Mouse (Mus musculus) C2C12 (cell line): ENCODE measurements around the gene Ctsa. TPM values are rescaled to one million over a fixed set of nuclear protein-coding genes. Genes with fewer than 3 reads are reported as not detected.
A peak's percentile ranks its signal among the peaks of the same experiment; 100 is the strongest.
"Not testable (repeated sequence)": the region's sequence is repeated elsewhere in the genome, so short reads cannot be mapped to it uniquely, and the experiment has no call there.

Experiments used
- H3K27me3 ChIP-seq: one replicate; pipeline ENCODE4 v1.6.1; 2011; ENCODE audit not compliant: control insufficient read depth, insufficient read depth, insufficient read length
- H3K36me3 ChIP-seq: one replicate; pipeline ENCODE4 v1.6.1; 2011; ENCODE audit not compliant: control insufficient read depth, insufficient read depth
- H3K4me3 ChIP-seq: one replicate; pipeline ENCODE4 v1.5.1; 2011; ENCODE audit warnings: mild to moderate bottlenecking, control low read depth; ENCODE audit not compliant: poor library complexity, insufficient read depth, severe bottlenecking
- H3K79me2 ChIP-seq: one replicate; pipeline ENCODE4 v1.6.1; 2011; ENCODE audit not compliant: control insufficient read depth, insufficient read depth
- H3K79me3 ChIP-seq: one replicate; pipeline ENCODE4 v1.6.1; 2011; ENCODE audit warnings: low read depth, control low read depth
- H3ac ChIP-seq: one replicate; pipeline ENCODE3; 2011; ENCODE audit warnings: low read depth; ENCODE audit not compliant: control insufficient read depth, insufficient read length
- CEBPB ChIP-seq: IDR thresholded peaks from one replicate; pipeline ENCODE4 v1.6.1; 2011; ENCODE audit warnings: low read depth, mild to moderate bottlenecking, control low read depth, moderate library complexity
- CTCF ChIP-seq: IDR thresholded peaks from one replicate; pipeline ENCODE4 v1.5.1; 2011; ENCODE audit not compliant: control insufficient read depth, insufficient read depth, insufficient read length
- FOSL1 ChIP-seq: IDR thresholded peaks from one replicate; pipeline ENCODE4 v1.8.0; 2011; ENCODE audit warnings: mild to moderate bottlenecking, low read length; ENCODE audit not compliant: poor library complexity, insufficient read depth, severe bottlenecking
- MAX ChIP-seq: IDR thresholded peaks from one replicate; pipeline ENCODE4 v1.6.1; 2011; ENCODE audit warnings: mild to moderate bottlenecking, control low read depth
- MYOD1 ChIP-seq: IDR thresholded peaks from one replicate; pipeline ENCODE4 v1.6.1; 2011; ENCODE audit warnings: low read depth; ENCODE audit not compliant: control insufficient read depth, insufficient read length
- MYOG ChIP-seq: IDR thresholded peaks from one replicate; pipeline ENCODE4 v1.6.1; 2011; ENCODE audit not compliant: control insufficient read depth, insufficient read length; ENCODE audit errors: extremely low read depth
- USF1 ChIP-seq: IDR thresholded peaks from one replicate; pipeline ENCODE4 v1.6.1; 2011; ENCODE audit warnings: low read depth, mild to moderate bottlenecking, control low read depth, moderate library complexity
- polyA plus RNA-seq: library from polyadenylated mRNA; unstranded; fragments of >200 nt; fragmentation: generic; extraction: Trizol; gene quantifications from one replicate; pipeline ENCODE4 v1.2.1, GENCODE M21; 2012; ENCODE audit warnings: missing spikeins

Gene Ctsa
- polyA plus RNA-seq, 1 experiment = 160 TPM

DNA sequence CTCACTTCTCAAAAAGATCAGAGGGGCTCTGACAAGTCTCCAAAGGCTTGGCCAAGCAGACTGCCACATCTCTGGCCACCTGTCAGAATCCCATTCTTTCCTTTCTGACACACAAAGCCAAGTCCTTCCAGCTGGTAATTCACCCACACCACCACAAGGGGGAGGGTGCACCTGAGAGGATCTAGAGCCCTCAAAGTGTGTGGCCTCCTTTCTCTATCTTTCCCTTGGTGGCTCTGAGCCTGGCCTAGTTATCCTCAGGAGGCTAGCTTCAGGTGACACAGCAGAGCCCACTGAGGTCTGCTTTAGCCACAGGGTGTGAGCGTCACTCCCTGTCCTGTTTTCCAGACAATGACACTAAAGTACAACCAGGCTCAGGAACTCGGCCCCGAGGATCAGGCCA, 39.4 kb upstream of the Ctsa start:
- Histone ChIP-seq H3ac (no peak overlapping the region), H3K36me3 (peaks cover 77% of the 10 kb centered on the region), H3K27me3 (no peaks in the 10 kb centered on the region), H3K79me2 (peaks cover 2% of the 10 kb centered on the region), H3K79me3 (no peaks in the 10 kb centered on the region), H3K4me3 (no peak overlapping the region)
- TF ChIP-seq CTCF = peak; percentile 3
- no peak for TF ChIP-seq MYOD1

DNA sequence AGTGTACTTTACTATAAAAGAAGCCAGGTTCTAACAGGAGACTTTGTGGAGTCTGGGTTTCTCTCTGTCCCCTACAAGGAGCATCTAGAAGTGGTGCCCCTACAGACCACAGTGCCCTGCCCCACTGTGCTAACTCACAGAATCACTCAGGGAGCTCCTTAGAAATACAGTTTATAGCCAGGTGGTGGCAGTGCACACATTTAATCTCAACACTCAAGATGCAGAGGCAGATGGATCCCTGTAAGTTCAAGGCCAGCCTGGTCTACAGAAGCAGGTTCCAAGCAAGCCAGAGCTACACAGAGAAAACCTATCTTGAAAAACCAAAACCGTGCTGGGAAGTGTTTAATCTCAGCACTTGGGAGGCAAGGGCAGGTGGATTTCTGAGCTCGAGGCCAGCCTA, 38.9 kb upstream of the Ctsa start:
- H3K79me2 ChIP-seq = no peaks in the 10 kb centered on the region
- TF ChIP-seq CTCF (no peak), FOSL1 (no peak), MYOD1 (no peak), MYOG (no peak), USF1 (no peak), CEBPB (no peak), MAX (no peak)
- H3K4me3 ChIP-seq = no peak overlapping the region
- H3K79me3 ChIP-seq = no peaks in the 10 kb centered on the region
- peaks cover 74% of the 10 kb centered on the region for H3K36me3 ChIP-seq
- H3K27me3 ChIP-seq = no peaks in the 10 kb centered on the region
- H3ac ChIP-seq = no peak overlapping the region

DNA sequence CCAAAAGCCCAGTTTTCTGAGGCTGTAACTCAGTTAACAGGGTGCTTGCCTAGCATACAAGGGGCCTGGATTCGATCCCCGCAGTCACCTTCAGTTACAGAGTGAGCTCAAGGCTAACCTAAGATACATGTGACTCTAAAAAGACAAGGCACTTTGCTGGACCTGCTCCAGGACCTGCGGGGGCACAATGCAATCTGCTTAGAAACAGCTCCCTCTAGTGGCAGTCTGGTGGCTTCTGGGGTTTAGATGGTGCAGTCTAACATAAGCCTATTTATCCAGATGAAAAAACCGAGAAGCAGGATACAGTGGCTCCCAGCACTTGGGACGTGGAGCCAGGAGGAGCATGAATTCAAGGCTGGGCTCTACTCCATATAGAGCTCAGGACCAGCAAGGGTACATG, 38.4 kb upstream of the Ctsa start:
- Histone ChIP-seq H3K79me2 (no peaks in the 10 kb centered on the region), H3K79me3 (no peaks in the 10 kb centered on the region), H3ac (no peak overlapping the region), H3K36me3 (peaks cover 74% of the 10 kb centered on the region), H3K27me3 (no peaks in the 10 kb centered on the region), H3K4me3 (no peak overlapping the region)
- TF ChIP-seq MAX = peak; percentile 42
- peak; percentile 56 for TF ChIP-seq CTCF
- TF ChIP-seq MYOD1 = no peak

DNA sequence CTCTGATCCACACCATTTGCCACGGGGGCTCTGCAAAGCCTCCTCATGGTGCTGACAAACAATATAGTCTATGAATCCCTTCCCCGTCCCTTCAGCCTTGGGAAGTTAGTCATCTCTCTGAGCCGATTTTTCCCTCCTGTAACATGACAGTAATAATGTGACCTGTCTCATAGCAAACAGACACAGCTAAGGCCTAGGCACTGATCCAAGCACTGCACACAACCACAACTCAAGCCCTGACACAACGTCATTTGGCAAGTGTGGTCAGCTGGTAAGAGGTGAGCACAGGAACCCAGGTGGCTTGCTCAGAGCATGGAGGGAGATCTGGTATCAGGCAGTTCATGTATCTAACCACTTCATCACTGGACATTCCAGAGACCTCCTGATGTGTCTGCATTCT, 36.8 kb upstream of the Ctsa start:
- H3K27me3 ChIP-seq = no peaks in the 10 kb centered on the region
- no peaks in the 10 kb centered on the region for H3K79me2 ChIP-seq
- TF ChIP-seq CTCF = no peak
- TF ChIP-seq CEBPB = no peak
- no peak for TF ChIP-seq MYOG
- TF ChIP-seq MYOD1 = no peak
- no peak for TF ChIP-seq USF1
- no peak for TF ChIP-seq FOSL1
- TF ChIP-seq MAX = no peak
- no peaks in the 10 kb centered on the region for H3K79me3 ChIP-seq
- H3K4me3 ChIP-seq = no peak overlapping the region
- no peak overlapping the region for H3ac ChIP-seq
- H3K36me3 ChIP-seq = peaks cover 74% of the 10 kb centered on the region

DNA sequence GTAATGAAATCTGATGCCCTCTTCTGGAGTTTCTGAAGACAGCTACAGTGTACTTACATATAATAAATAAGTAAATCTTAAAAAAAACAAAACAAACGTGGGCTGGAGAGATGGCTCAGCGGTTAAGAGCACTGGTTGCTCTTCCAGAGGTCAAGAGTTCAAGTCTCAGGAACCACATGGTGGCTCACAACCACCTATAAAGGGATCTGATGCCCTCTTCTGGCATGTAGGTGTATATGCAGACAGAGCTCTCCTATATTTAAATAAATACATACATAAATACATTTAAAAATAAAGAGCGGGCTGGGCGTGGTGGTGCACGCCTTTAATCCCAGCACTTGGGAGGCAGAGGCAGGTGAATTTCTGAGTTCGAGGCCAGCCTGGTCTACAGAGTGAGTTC, 34.1 kb upstream of the Ctsa start:
- H3K36me3 ChIP-seq = peaks cover 64% of the 10 kb centered on the region
- H3K79me3 ChIP-seq = peaks cover 11% of the 10 kb centered on the region
- H3ac ChIP-seq, H3K27me3 ChIP-seq, H3K4me3 ChIP-seq: not testable (repeated sequence)
- H3K79me2 ChIP-seq = peaks cover 24% of the 10 kb centered on the region

DNA sequence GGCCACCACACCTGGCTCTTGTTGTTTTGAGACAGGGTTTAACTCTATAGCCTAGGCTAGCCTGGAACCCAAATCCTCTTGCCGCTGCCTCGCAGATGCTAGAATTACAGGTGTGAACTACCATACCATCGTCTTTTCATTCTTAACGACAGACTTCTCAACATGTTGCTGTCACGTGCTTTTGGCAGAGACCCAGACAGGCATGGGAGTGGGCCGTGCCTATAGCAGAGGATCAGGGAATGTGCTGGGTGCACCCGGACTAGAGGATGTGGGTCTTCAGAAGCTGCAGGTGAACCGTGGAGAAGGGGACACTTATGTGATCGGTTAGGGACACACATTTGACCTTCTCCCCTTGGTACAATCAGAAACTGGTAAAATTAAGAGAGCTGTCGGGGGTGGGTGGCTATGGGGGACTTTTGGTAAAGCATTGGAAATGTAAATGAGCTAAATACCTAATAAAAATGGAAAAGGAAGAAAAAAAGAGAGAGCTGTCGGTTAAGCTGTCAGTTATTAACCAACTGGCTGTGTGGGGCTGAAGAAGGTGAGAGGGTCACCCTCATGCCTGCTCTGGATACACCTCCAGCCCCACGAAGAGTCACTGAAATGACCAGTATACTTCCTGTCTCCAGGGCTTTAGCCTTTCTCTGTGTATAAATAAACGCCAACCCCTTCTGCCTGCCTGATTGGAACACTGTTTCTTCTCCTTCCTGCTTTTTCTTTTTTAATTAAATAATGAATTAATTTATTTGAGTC, 32.2 kb upstream of the Ctsa start:
- Histone ChIP-seq H3K79me2 (peaks cover 35% of the 10 kb centered on the region), H3ac (no peak overlapping the region), H3K27me3 (no peaks in the 10 kb centered on the region), H3K79me3 (peaks cover 20% of the 10 kb centered on the region), H3K36me3 (peaks cover 50% of the 10 kb centered on the region), H3K4me3 (no peak overlapping the region)
- no peak for TF ChIP-seq MAX
